Mouse (Mus musculus) CH12.LX (cell line): ENCODE measurements around the gene Tpx2. TPM values are rescaled to one million over a fixed set of nuclear protein-coding genes. Genes with fewer than 3 reads are reported as not detected.

ENCODE experiments used
- DNase-seq: peaks from one replicate; pipeline ENCODE4 v3.0.0-alpha.2; 2013; ENCODE audit errors: extremely low read depth
- H3K27ac ChIP-seq: 2 replicates; pipeline ENCODE4 v1.5.1; 2012; ENCODE audit warnings: low read depth, mild to moderate bottlenecking, control low read depth, moderate library complexity; ENCODE audit not compliant: insufficient read depth
- H3K27me3 ChIP-seq: replicated peaks from 2 replicates; pipeline ENCODE3; 2012; ENCODE audit warnings: inconsistent platforms
- H3K36me3 ChIP-seq, 2 experiments: replicated peaks in 1 of 2; 2 replicates each; pipeline versions ENCODE3 to v1.6.1; 2012; ENCODE audit warnings: inconsistent platforms in 1 of 2, low read length in 1 of 2, mild to moderate bottlenecking in 1 of 2, mixed read lengths in 1 of 2, moderate library complexity in 1 of 2; ENCODE audit not compliant: control insufficient read depth in 1 of 2, insufficient read depth in 1 of 2
- H3K4me1 ChIP-seq, 2 experiments: 2 replicates each; pipeline ENCODE4 v1.6.1; 2012; ENCODE audit warnings: inconsistent platforms in 1 of 2, moderate library complexity in 1 of 2; ENCODE audit not compliant: insufficient read depth in 2 of 2, control insufficient read depth in 1 of 2
- H3K4me2 ChIP-seq: 2 replicates; pipeline ENCODE4 v1.6.1; 2012; ENCODE audit warnings: low read depth, mild to moderate bottlenecking, control low read depth; ENCODE audit not compliant: poor library complexity, insufficient read depth, severe bottlenecking
- H3K4me3 ChIP-seq, 3 experiments: fragments of 150-350 bp in 1 of 3; sonication (generic) in 1 of 3; replicated peaks in 1 of 3; 2 replicates each; pipeline versions ENCODE3 to v1.5.1; 2011 to 2012; ENCODE audit warnings: low read depth in 2 of 3, low read length in 2 of 3, mild to moderate bottlenecking in 2 of 3, moderate library complexity in 2 of 3, control low read depth in 1 of 3, improper control_type of control experiment in 1 of 3, inconsistent platforms in 1 of 3, mixed read lengths in 1 of 3; ENCODE audit not compliant: poor library complexity in 1 of 3
- H3K79me2 ChIP-seq: replicated peaks from 2 replicates; pipeline ENCODE4 v1.6.1; 2012; ENCODE audit warnings: mild to moderate bottlenecking, moderate library complexity; ENCODE audit not compliant: control insufficient read depth, poor library complexity, insufficient read depth, severe bottlenecking; ENCODE audit errors: extremely low read depth
- H3K9ac ChIP-seq: 2 replicates; pipeline ENCODE4 v1.6.1; 2012; ENCODE audit warnings: low read depth, mild to moderate bottlenecking, control low read depth, moderate library complexity; ENCODE audit not compliant: insufficient read depth
- H3K9me3 ChIP-seq: replicated peaks from 2 replicates; pipeline ENCODE3; 2012; ENCODE audit warnings: low read length, inconsistent platforms, mixed read lengths
- BHLHE40 ChIP-seq: IDR thresholded peaks from 2 replicates; pipeline ENCODE4 v1.6.1; 2011; ENCODE audit warnings: mild to moderate bottlenecking, low read depth, low read length, improper control_type of control experiment
- CHD2 ChIP-seq: IDR thresholded peaks from 2 replicates; pipeline ENCODE4 v1.6.1; 2011; ENCODE audit warnings: low read length, improper control_type of control experiment
- EP300 ChIP-seq: IDR thresholded peaks from 2 replicates; pipeline ENCODE4 v1.6.1; 2011; ENCODE audit warnings: low read length, improper control_type of control experiment
- ETS1 ChIP-seq: conservative IDR thresholded peaks from 2 replicates; pipeline ENCODE4 v1.6.1; 2012; ENCODE audit warnings: low read depth, mild to moderate bottlenecking, inconsistent platforms, low read length, improper control_type of control experiment, moderate library complexity
- HCFC1 ChIP-seq: IDR thresholded peaks from 2 replicates; pipeline ENCODE4 v1.6.1; 2012; ENCODE audit warnings: low read depth, mild to moderate bottlenecking, inconsistent platforms, low read length, improper control_type of control experiment
- IRF4 ChIP-seq: IDR thresholded peaks from 2 replicates; pipeline ENCODE4 v1.6.1; 2014; ENCODE audit warnings: low read depth, mild to moderate bottlenecking, inconsistent platforms, low read length, improper control_type of control experiment
- JUND ChIP-seq: conservative IDR thresholded peaks from 2 replicates; pipeline ENCODE4 v1.6.1; 2011; ENCODE audit warnings: low read depth, low read length, improper control_type of control experiment
- MEF2A ChIP-seq: IDR thresholded peaks from 2 replicates; pipeline ENCODE4 v1.6.1; 2014; ENCODE audit warnings: low read depth, mild to moderate bottlenecking, inconsistent platforms, low read length, improper control_type of control experiment, borderline replicate concordance
- MXI1 ChIP-seq: IDR thresholded peaks from 2 replicates; pipeline ENCODE4 v1.6.1; 2011; ENCODE audit warnings: mild to moderate bottlenecking, low read depth, low read length, improper control_type of control experiment
- MYC ChIP-seq: IDR thresholded peaks from 2 replicates; pipeline ENCODE4 v1.6.1; 2011; ENCODE audit warnings: low read depth, mild to moderate bottlenecking, improper control_type of control experiment, low read length
- SIN3A ChIP-seq: IDR thresholded peaks from 2 replicates; pipeline ENCODE4 v1.6.1; 2012; ENCODE audit warnings: low read length, improper control_type of control experiment, inconsistent platforms
- SMC3 ChIP-seq: IDR thresholded peaks from 2 replicates; pipeline ENCODE4 v1.6.1; 2011; ENCODE audit warnings: low read depth, low read length, improper control_type of control experiment
- TCF12 ChIP-seq: IDR thresholded peaks from 2 replicates; pipeline ENCODE4 v1.6.1; 2014; ENCODE audit warnings: low read depth, mild to moderate bottlenecking, inconsistent platforms, low read length, improper control_type of control experiment
- USF2 ChIP-seq: conservative IDR thresholded peaks from 2 replicates; pipeline ENCODE4 v1.6.1; 2011; ENCODE audit warnings: low read depth, low read length, improper control_type of control experiment
- ZKSCAN1 ChIP-seq: IDR thresholded peaks from 2 replicates; pipeline ENCODE4 v1.6.1; 2012; ENCODE audit warnings: low read depth, inconsistent platforms, low read length, improper control_type of control experiment, borderline replicate concordance
- ZMIZ1 ChIP-seq: IDR thresholded peaks from 2 replicates; pipeline ENCODE4 v1.6.1; 2012; ENCODE audit warnings: low read depth, mild to moderate bottlenecking, inconsistent platforms, low read length, improper control_type of control experiment
- dilution Hi-C: fragments of 300-500 bp; cut with MboI; formaldehyde crosslinking; loops from 2 replicates; pipeline ENCODE4 v1.14.3; 2020; ENCODE audit warnings: low sequenced_read_pairs; ENCODE audit not compliant: extremely low pct_unique_long_range_greater_than_20kb, extremely low pct_ligation_motif_present
- in situ Hi-C: fragments of 300-500 bp; cut with MboI; formaldehyde crosslinking; loops from 3 replicates; pipeline ENCODE4 v1.14.3; 2019; ENCODE audit warnings: low sequenced_read_pairs, low pct_ligation_motif_present, low pct_unique_long_range_greater_than_20kb, mixed read lengths
- polyA plus RNA-seq: library from polyadenylated mRNA; unstranded; fragments of >175 nt; gene quantifications from 2 replicates; pipeline ENCODE4 v1.2.1, GENCODE M21; 2012; ENCODE audit warnings: low read depth; ENCODE audit not compliant: insufficient read length
- total RNA-seq, 2 experiments: library from RNA; depleted of rRNA; stranded (reverse); fragments of 300-350 nt in 1 of 2; fragments of >200 nt in 1 of 2; gene quantifications; 2 replicates each; pipeline ENCODE4 v1.2.3; 2012 to 2014

Gene Tpx2
- total and polyA plus RNA-seq, 3 experiments: 66.1 to 127 (median 98.0) TPM

- dilution Hi-C loops: no loop called here
- no peak for DNase-seq
These were observed 36.2 kb upstream of the Tpx2 start for GRCm38 (mm10) chr2:152811336-152812165.

DNA sequence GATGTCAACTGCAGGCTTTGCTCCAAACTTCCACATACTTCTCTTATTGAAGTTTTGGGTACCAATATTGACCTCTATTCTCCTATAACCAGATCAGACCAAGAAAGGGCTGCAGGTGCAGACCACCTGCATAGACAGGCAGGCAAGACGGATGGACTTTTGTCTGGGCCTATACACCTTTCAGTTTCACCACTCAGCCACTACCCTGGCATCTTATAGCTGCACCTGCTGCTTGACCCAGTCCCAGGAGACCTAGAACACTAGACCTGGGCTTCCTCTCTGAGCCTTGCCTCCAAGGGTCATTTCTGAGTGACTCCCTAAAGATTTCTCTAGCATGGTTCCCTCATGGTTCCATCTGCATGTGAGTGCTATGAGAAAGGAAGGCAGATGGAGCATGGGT lies 34.5 kb upstream of the Tpx2 start:
- dilution Hi-C loops: no loop called here
- DNase-seq: no peak

More at GRCm38 (mm10) chr2:152811336-152812165, 36.2 kb upstream of the Tpx2 start:
- in situ Hi-C loops: no loop called here
- Histone ChIP-seq H3K27me3 (no peaks in the 10 kb centered on the region), H3K4me2 (peak overlapping the region; percentile 68), H3K27ac (peak overlapping the region; percentile 96), H3K9me3 (no peaks in the 10 kb centered on the region), H3K9ac (peak overlapping the region; percentile 74), H3K36me3 (peaks cover 16 to 51% of the 10 kb centered on the region in 2 experiments), H3K79me2 (peaks cover 96% of the 10 kb centered on the region), H3K4me3 (no peak overlapping the region), H3K4me1 (peaks cover 43 to 91% of the 10 kb centered on the region in 2 experiments)
- 0 out of 2 replicates have a peak, but pooled peaks have one; percentile 33 for TF ChIP-seq TCF12
- TF ChIP-seq IRF4: peak; percentile 17; the same call in 1 of the 2 replicates
- no peak for TF ChIP-seq ZMIZ1
- TF ChIP-seq SIN3A: no peak
- TF ChIP-seq MYC: no peak
- peak; percentile 9; the same call in 1 of the 2 replicates for TF ChIP-seq CHD2
- peak; percentile 62; the same call in 1 of the 2 replicates for TF ChIP-seq MEF2A
- TF ChIP-seq MXI1: 0 out of 2 replicates have a peak, but pooled peaks have one; percentile 18
- no peak for TF ChIP-seq HCFC1

More for the DNA sequence above, 34.5 kb upstream of the Tpx2 start:
- peaks cover 52 to 98% of the 10 kb centered on the region in 2 experiments for H3K4me1 ChIP-seq
- peaks cover 97% of the 10 kb centered on the region for H3K79me2 ChIP-seq
- peaks cover 20 to 51% of the 10 kb centered on the region in 2 experiments for H3K36me3 ChIP-seq
- TF ChIP-seq USF2 (no peak), CHD2 (peak; percentile 35; the same call in 1 of the 2 replicates), ZKSCAN1 (no peak), SMC3 (0 out of 2 replicates have a peak, but pooled peaks have one; percentile 8), SIN3A (no peak), TCF12 (peak; percentile 98), JUND (0 out of 2 replicates have a peak, but pooled peaks have one; percentile 8), MEF2A (peak; percentile 9; the same call in 1 of the 2 replicates), ETS1 (peak; percentile 48; the same call in 1 of the 2 replicates), EP300 (peak; percentile 82), BHLHE40 (peak; percentile 14; the same call in 1 of the 2 replicates), IRF4 (peak; percentile 68)
- H3K4me2 ChIP-seq: peak overlapping the region; percentile 25; the same call in 1 of the 2 replicates
- peak overlapping the region; percentile 1; the same call in 1 of the 2 replicates for H3K27ac ChIP-seq
- no peaks in the 10 kb centered on the region for H3K9me3 ChIP-seq
- no peak overlapping the region for H3K4me3 ChIP-seq
- in situ Hi-C loops: no loop called here
- H3K27me3 ChIP-seq: no peaks in the 10 kb centered on the region
- H3K9ac ChIP-seq: no peak overlapping the region
